Mouse (Mus musculus) kidney, adult 2 months (tissue): ENCODE results near the gene Pkd1l1.

ENCODE experiments used
- CTCF ChIP-seq: fragments of 200-500 bp; conservative IDR thresholded peaks from 2 replicates; pipeline ENCODE4 v1.5.1; 2011; ENCODE audit warnings: low read depth, mild to moderate bottlenecking, control low read depth, low read length, moderate library complexity, mixed read lengths; ENCODE audit not compliant: insufficient read depth, insufficient read length
- POLR2A ChIP-seq: fragments of 200-500 bp; IDR thresholded peaks from one replicate; pipeline ENCODE4 v1.6.1; 2011; ENCODE audit warnings: low read depth, low read length, control low read depth

GRCm38 (mm10) chr11:8821403-8821802, 151.7 kb downstream of the Pkd1l1 start:
- no peak for TF ChIP-seq CTCF
- TF ChIP-seq POLR2A = no peak
